Mouse (Mus musculus): ENCODE measurements around the gene Shroom2. TPM values are rescaled to one million over a fixed set of nuclear protein-coding genes. Genes with fewer than 3 reads are reported as not detected.
A peak's percentile ranks its signal among the peaks of the same experiment; 100 is the strongest.

The Shroom2 gene
- polyA plus RNA-seq, 1 experiment from 2014 or later, result 13.7 TPM

DNA sequence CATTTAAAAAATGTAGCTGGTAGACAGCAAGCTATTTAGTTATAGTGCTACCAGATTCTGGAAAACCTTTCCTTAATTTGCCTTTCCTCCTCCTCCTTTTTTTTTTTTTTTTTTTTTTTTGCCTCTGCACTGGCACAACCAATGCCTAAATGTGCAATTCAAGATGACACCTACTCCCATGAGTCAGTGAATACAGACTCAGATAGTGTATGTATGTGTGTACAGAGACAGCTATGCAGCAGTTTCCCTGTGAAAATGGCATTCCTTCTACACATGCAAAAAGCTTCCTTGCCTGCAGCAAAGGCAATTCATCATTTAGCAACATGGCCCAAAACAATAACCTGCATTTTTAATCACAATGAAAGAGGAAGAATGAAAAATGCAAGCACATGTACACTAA lies 126.1 kb downstream of the Shroom2 start:
- Histone ChIP-seq H3K36me3 (ENCODE audit: control insufficient read depth, insufficient read depth, low read length) (no peaks in the 10 kb centered on the region), H3K9me3 (ENCODE audit: control insufficient read depth, low read length) (no peaks in the 10 kb centered on the region), H3K4me2 (ENCODE audit: low read depth) (no peak overlapping the region), H3K27me3 (ENCODE audit: control insufficient read depth, insufficient read depth, low read length) (no peaks in the 10 kb centered on the region), H3K4me3 (ENCODE audit: low read depth, low read length) (no peak overlapping the region), H3K9ac (ENCODE audit: low read length) (no peak overlapping the region), H3K27ac (ENCODE audit: low read depth, low read length) (no peak overlapping the region), H3K4me1 (ENCODE audit: control insufficient read depth, insufficient read depth, low read length) (no peaks in the 10 kb centered on the region)
- DNase-seq (ENCODE audit: low spot score), result no peak
- no peak for ATAC-seq (ENCODE audit: insufficient read depth, low FRiP score, low TSS enrichment)

DNA sequence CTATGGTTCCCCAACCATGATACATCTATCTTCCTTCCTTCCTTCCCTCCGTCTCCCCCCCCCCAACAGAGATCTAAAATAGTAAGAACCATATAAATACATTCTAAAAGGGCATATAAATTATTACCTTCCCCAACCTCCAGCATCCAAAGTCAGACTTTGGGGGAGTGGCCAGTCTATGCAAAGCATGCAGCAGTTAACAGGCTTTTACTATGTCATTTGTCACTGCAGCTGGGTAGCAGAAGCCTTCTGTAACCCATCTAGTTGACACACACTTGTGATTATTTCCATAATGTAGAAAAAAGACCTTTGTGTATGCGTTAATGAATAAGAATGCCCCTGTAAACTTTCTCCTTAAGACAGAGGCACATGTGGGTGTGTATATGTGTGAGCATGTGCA lies 126.6 kb downstream of the Shroom2 start:
- DNase-seq (ENCODE audit: low spot score) (no peak), ATAC-seq (ENCODE audit: insufficient read depth, low FRiP score, low TSS enrichment) (no peak)
- Histone ChIP-seq H3K27ac (ENCODE audit: low read depth, low read length) (no peak overlapping the region), H3K4me3 (ENCODE audit: low read depth, low read length) (no peak overlapping the region), H3K4me2 (ENCODE audit: low read depth) (no peak overlapping the region), H3K36me3 (ENCODE audit: control insufficient read depth, insufficient read depth, low read length) (no peaks in the 10 kb centered on the region), H3K27me3 (ENCODE audit: control insufficient read depth, insufficient read depth, low read length) (no peaks in the 10 kb centered on the region), H3K9ac (ENCODE audit: low read length) (no peak overlapping the region), H3K9me3 (ENCODE audit: control insufficient read depth, low read length) (no peaks in the 10 kb centered on the region), H3K4me1 (ENCODE audit: control insufficient read depth, insufficient read depth, low read length) (no peaks in the 10 kb centered on the region)
- 78% methylated on average over 2 of the region's 2 CpGs for WGBS

DNA sequence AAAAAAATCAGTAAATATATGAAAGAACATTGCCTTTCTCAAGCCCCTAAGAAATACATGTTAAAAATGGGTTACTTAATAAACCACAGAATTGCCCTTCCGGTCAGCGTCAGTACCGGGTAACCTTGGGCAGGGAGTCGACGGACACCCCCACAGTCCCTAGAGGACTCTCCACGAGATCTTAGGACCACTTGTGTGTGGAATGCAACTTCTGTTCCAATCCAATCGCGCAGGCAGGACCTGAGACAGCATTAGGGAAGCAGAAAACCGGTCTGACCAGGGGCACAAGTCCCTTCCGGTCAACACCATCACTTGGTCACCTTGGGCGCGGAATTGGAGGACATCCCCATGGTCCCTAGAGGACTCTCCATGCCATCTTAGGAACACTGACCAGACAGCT lies 133.9 kb downstream of the Shroom2 start:
- H3K4me1 ChIP-seq (ENCODE audit: control insufficient read depth, insufficient read depth, low read length), result no peaks in the 10 kb centered on the region
- H3K9me3 ChIP-seq (ENCODE audit: control insufficient read depth, low read length), result no peaks in the 10 kb centered on the region
- H3K36me3 ChIP-seq (ENCODE audit: control insufficient read depth, insufficient read depth, low read length), result no peaks in the 10 kb centered on the region
- no peak overlapping the region for H3K4me3 ChIP-seq (ENCODE audit: low read depth, low read length)
- no peak overlapping the region for H3K9ac ChIP-seq (ENCODE audit: low read length)
- no peak for ATAC-seq (ENCODE audit: insufficient read depth, low FRiP score, low TSS enrichment)
- no peak overlapping the region for H3K27ac ChIP-seq (ENCODE audit: low read depth, low read length)
- WGBS, result 93% methylated on average over 12 of the region's 12 CpGs
- DNase-seq (ENCODE audit: low spot score), result no peak
- H3K4me2 ChIP-seq (ENCODE audit: low read depth), result no peak overlapping the region
- H3K27me3 ChIP-seq (ENCODE audit: control insufficient read depth, insufficient read depth, low read length), result no peaks in the 10 kb centered on the region

DNA sequence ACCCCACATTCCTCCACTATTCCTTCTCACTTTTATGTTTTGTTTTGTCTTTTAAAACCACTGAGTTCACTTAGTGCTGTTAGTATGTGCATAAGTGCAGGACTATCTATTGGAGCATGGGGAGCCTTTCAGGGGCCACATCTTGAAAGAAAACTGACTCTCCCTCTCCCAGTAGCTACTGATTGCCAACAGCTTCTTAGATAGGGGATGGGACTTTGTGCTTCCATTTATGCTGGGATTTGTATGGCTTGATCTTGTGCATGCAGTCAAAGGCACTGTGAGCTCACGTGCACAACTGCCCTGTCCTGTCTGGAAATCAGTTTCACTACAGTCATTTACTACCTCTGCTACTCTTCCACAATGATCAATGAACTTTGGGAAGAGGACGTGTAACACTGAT lies 147.9 kb downstream of the Shroom2 start:
- H3K4me2 ChIP-seq (ENCODE audit: low read depth), result no peak overlapping the region
- no peak overlapping the region for H3K4me3 ChIP-seq (ENCODE audit: low read depth, low read length)
- DNase-seq (ENCODE audit: low spot score), result no peak
- H3K9ac ChIP-seq (ENCODE audit: low read length), result no peak overlapping the region
- H3K9me3 ChIP-seq (ENCODE audit: control insufficient read depth, low read length), result no peaks in the 10 kb centered on the region
- no peaks in the 10 kb centered on the region for H3K4me1 ChIP-seq (ENCODE audit: control insufficient read depth, insufficient read depth, low read length)
- 84% methylated on average over 2 of the region's 2 CpGs for WGBS
- H3K27ac ChIP-seq (ENCODE audit: low read depth, low read length), result no peak overlapping the region
- no peaks in the 10 kb centered on the region for H3K36me3 ChIP-seq (ENCODE audit: control insufficient read depth, insufficient read depth, low read length)
- H3K27me3 ChIP-seq (ENCODE audit: control insufficient read depth, insufficient read depth, low read length), result no peaks in the 10 kb centered on the region; the same call in 1 of the 2 replicates
- ATAC-seq (ENCODE audit: insufficient read depth, low FRiP score, low TSS enrichment), result no peak

DNA sequence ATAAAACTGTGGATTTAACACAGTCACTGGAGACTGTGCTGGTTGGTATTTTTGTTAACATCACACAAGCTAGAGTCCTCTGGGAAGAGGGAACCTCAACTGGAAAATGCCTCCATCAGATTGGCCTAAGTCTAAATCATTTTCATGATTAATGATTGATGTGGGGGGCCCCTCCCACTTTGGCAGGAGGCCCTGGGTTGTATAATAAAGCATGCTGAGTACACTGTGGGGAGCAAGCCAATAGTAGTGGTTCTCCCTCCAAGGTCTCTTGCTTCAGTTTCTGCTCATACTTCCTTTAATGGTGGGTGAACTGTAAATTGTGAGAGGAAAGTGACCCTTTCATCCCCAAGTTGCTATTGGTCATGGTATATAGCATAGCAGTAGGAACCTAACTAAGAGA lies 148.3 kb downstream of the Shroom2 start:
- DNase-seq (ENCODE audit: low spot score) (no peak), ATAC-seq (ENCODE audit: insufficient read depth, low FRiP score, low TSS enrichment) (no peak)
- H3K4me1 ChIP-seq (ENCODE audit: control insufficient read depth, insufficient read depth, low read length), result no peaks in the 10 kb centered on the region
- no peak overlapping the region for H3K4me3 ChIP-seq (ENCODE audit: low read depth, low read length)
- no peak overlapping the region for H3K4me2 ChIP-seq (ENCODE audit: low read depth)
- no peaks in the 10 kb centered on the region; the same call in 1 of the 2 replicates for H3K27me3 ChIP-seq (ENCODE audit: control insufficient read depth, insufficient read depth, low read length)
- H3K9ac ChIP-seq (ENCODE audit: low read length), result no peak overlapping the region
- no peaks in the 10 kb centered on the region for H3K36me3 ChIP-seq (ENCODE audit: control insufficient read depth, insufficient read depth, low read length)
- H3K27ac ChIP-seq (ENCODE audit: low read depth, low read length), result no peak overlapping the region
- no peaks in the 10 kb centered on the region for H3K9me3 ChIP-seq (ENCODE audit: control insufficient read depth, low read length)

DNA sequence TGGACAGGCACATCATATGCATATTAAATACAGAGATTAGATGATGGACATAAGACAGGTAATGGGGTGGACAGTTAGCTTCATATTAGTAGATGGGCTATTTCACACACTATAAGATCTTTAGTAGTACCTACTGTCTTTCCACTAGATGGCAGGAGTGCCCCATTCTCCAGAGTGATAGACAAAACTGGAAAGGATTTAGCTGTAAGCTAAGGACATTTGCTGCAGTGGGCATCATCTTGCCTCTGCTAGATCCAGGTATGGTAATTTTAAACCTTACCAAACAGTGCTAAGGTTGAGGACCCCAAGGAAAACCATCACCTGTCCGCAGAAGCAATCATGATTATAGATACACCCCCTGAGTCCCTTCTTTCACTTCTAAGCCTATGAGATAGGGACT lies 150.8 kb downstream of the Shroom2 start:
- no peak for ATAC-seq (ENCODE audit: insufficient read depth, low FRiP score, low TSS enrichment)
- Histone ChIP-seq H3K4me3 (ENCODE audit: low read depth, low read length) (no peak overlapping the region), H3K9me3 (ENCODE audit: control insufficient read depth, low read length) (no peaks in the 10 kb centered on the region), H3K4me2 (ENCODE audit: low read depth) (no peak overlapping the region), H3K9ac (ENCODE audit: low read length) (no peak overlapping the region), H3K27me3 (ENCODE audit: control insufficient read depth, insufficient read depth, low read length) (no peaks in the 10 kb centered on the region; the same call in 1 of the 2 replicates), H3K4me1 (ENCODE audit: control insufficient read depth, insufficient read depth, low read length) (no peaks in the 10 kb centered on the region), H3K36me3 (ENCODE audit: control insufficient read depth, insufficient read depth, low read length) (no peaks in the 10 kb centered on the region), H3K27ac (ENCODE audit: low read depth, low read length) (no peak overlapping the region)
- 84% methylated on average over 1 of the region's 1 CpGs for WGBS
- DNase-seq (ENCODE audit: low spot score), result peak; percentile 24

DNA sequence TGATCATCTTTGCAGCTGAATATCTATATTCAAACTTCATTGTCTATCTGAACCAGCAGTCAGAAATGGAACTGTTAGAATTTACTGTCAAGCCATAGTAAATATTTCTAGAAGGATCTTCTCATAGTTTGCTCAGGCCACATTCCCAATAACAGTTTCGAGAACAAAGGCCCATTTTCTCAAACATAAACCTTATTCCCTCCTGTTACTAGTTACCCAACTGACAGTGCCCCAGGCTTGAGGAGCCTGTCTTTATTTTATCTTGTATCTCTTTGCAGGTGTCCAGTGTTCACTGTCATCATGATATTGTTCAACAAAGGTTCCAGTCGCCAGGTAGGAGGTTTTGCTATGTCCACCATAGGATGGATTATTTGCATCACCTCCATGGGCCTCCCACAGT lies 206.2 kb downstream of the Shroom2 start, which contains the start of gene Cldn34a:
Gene Cldn34a, plus strand, starts transcription at position 301 of the 400 bp plus-strand sequence.
- no peak for DNase-seq (ENCODE audit: low spot score)
- Histone ChIP-seq H3K36me3 (ENCODE audit: control insufficient read depth, insufficient read depth, low read length) (no peaks in the 10 kb centered on the region), H3K27ac (ENCODE audit: low read depth, low read length) (no peak within 1 kb of the TSS), H3K4me3 (ENCODE audit: low read depth, low read length) (no peak within 1 kb of the TSS), H3K4me1 (ENCODE audit: control insufficient read depth, insufficient read depth, low read length) (no peaks in the 10 kb centered on the region), H3K27me3 (ENCODE audit: control insufficient read depth, insufficient read depth, low read length) (peaks cover 3% of the 10 kb centered on the region), H3K9me3 (ENCODE audit: control insufficient read depth, low read length) (no peaks in the 10 kb centered on the region), H3K4me2 (ENCODE audit: low read depth) (no peak within 1 kb of the TSS), H3K9ac (ENCODE audit: low read length) (no peak within 1 kb of the TSS)
- 75% methylated on average over 2 of the region's 2 CpGs for WGBS
- no peak for ATAC-seq (ENCODE audit: insufficient read depth, low FRiP score, low TSS enrichment)

Other genes with a start within 250 kb of the Shroom2 start
- not detected in 2 replicates for gene Cldn34a, start 206.1 kb downstream of the Shroom2 start, polyA plus RNA-seq (2014; fragmentation: Nextera tagmentation; extraction: Ambion mirVana)
- gene Gpr143, start 12.5 kb upstream of the Shroom2 start, polyA plus RNA-seq (2014; fragmentation: Nextera tagmentation; extraction: Ambion mirVana), result not detected in 2 replicates
- gene Usp51, start 237.0 kb upstream of the Shroom2 start, polyA plus RNA-seq (2014; fragmentation: Nextera tagmentation; extraction: Ambion mirVana), result 3.7 and 4.0 TPM in 2 replicates

All from neural tube, embryonic 11.5 days (tissue).